Mouse (Mus musculus): Measurements from ENCODE around the gene Prss36. TPM values are rescaled to one million over a fixed set of nuclear protein-coding genes. Genes with fewer than 3 reads are reported as not detected.

Gene Prss36
- polyA plus RNA-seq, 1 experiment from 2014 or later: 3.3 TPM

GRCm38 (mm10) chr7:127925252-127925651, 21.3 kb downstream of the Prss36 start:
- no peak overlapping the region for H3K9ac ChIP-seq (replicated peaks)

DNA sequence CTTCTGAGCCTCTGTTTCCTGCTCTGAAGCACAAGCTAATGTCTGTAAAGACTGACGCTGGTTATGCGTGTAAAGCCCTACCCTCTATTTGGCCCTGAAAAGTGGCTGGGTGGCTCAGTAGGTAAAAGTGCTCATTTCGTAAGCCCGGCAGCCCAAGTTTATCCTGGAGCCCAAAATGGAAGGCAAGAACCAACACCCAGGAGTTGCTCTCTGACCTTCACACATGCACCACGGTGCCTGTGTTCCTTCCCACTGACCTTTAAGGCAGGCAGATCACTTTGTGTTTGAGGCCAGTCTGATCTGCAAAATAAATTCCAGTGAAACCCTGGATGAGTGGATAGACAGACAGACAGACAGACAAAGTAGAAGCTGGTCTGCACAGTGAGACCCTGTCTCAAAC, 22.8 kb downstream of the Prss36 start:
- WGBS (ENCODE audit: insufficient replicate concordance): 68% methylated on average over 5 of the region's 5 CpGs
- TF ChIP-seq CTCF (IDR thresholded peaks at IDR 0.05; ENCODE audit: low read depth) (no peak), EP300 (IDR thresholded peaks at IDR 0.05; ENCODE audit: low read depth) (no peak)
- 0 out of 2 replicates have a peak overlapping the region, but pooled peaks have one; percentile 86 for H3K27ac ChIP-seq (ENCODE audit: low read depth)

More at GRCm38 (mm10) chr7:127925252-127925651, 21.3 kb downstream of the Prss36 start:
- no peak for DNase-seq
- peaks cover 34% of the 10 kb centered on the region for H3K4me1 ChIP-seq (ENCODE audit: insufficient read depth)
- TF ChIP-seq EP300 (IDR thresholded peaks at IDR 0.05; ENCODE audit: low read depth): no peak
- no peak for TF ChIP-seq CTCF (IDR thresholded peaks at IDR 0.05; ENCODE audit: low read depth)
- WGBS (ENCODE audit: insufficient replicate concordance): 89% methylated on average over 5 of the region's 5 CpGs
- no peak for ATAC-seq
- H3K4me3 ChIP-seq (ENCODE audit: low read depth, low read length): no peak overlapping the region
- H3K36me3 ChIP-seq (replicated peaks; ENCODE audit: insufficient read depth, low read length): peaks cover 16% of the 10 kb centered on the region; the same call in 1 of the 2 replicates
- H3K27me3 ChIP-seq (ENCODE audit: insufficient read depth, low read length): no peaks in the 10 kb centered on the region
- no peak overlapping the region for H3K4me2 ChIP-seq (ENCODE audit: low read depth, low read length)
- H3K9me3 ChIP-seq (ENCODE audit: low read length): no peaks in the 10 kb centered on the region
- H3K27ac ChIP-seq (ENCODE audit: low read depth): no peak overlapping the region

DNA sequence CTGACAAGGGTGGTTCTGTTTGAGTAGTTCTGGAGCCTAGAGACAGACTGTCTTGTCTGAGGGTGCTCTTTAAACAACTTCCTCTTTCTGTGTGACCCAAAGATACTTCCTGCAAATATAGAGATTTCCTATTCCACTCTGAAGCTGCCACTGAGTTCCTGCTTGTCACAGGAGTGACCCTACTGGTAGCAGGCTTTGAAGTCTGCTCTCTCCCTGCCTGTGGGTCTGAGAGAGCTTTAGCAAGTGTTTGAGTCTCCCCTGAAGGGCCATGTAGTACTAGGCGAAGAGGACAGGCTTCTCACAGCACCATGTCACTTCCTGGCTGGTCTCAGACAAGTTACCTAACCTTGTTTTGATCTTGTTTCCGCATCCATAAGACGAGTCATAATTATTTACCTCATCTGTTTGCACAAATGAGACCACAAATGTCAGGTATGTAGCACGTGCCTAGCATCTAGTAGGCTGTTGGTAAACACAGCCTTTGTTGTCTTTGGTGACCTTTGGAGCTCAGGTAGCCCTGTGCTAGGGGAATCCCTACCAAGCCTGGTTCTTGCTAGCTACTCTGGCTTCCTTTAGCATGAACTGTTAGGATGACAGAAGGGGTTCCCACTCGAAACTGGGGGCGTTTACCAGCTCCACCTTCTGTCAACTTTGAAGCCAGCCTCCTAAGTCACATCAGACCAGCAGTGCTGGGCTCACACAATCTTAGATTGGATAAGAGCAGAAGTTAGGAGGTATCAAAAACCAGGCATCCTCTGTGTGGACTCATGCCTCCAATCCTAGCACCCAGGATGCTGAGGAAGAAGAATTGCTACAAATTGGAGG, 23.9 kb downstream of the Prss36 start:
- no peak overlapping the region for H3K4me3 ChIP-seq (ENCODE audit: low read depth, low read length)
- ATAC-seq (peak; percentile 54), DNase-seq (no peak)
- peaks cover 19% of the 10 kb centered on the region; the same call in 1 of the 2 replicates for H3K36me3 ChIP-seq (replicated peaks; ENCODE audit: insufficient read depth, low read length)
- H3K9me3 ChIP-seq (ENCODE audit: low read length): no peaks in the 10 kb centered on the region
- H3K27me3 ChIP-seq (ENCODE audit: insufficient read depth, low read length): no peaks in the 10 kb centered on the region
- H3K4me2 ChIP-seq (ENCODE audit: low read depth, low read length): no peak overlapping the region
- WGBS (ENCODE audit: insufficient replicate concordance): 35% methylated on average over 6 of the region's 6 CpGs
- H3K27ac ChIP-seq (ENCODE audit: low read depth): peak overlapping the region; percentile 86
- peaks cover 25% of the 10 kb centered on the region for H3K4me1 ChIP-seq (ENCODE audit: insufficient read depth)
- TF ChIP-seq CTCF (IDR thresholded peaks at IDR 0.05; ENCODE audit: low read depth) (no peak), EP300 (IDR thresholded peaks at IDR 0.05; ENCODE audit: low read depth) (0 out of 2 replicates have a peak, but pooled peaks have one; percentile 3)
- H3K9ac ChIP-seq (replicated peaks): 0 out of 2 replicates have a peak overlapping the region, but pooled peaks have one; percentile 21

More for the DNA sequence above, 22.8 kb downstream of the Prss36 start:
- no peak for ATAC-seq
- Histone ChIP-seq H3K4me1 (ENCODE audit: insufficient read depth) (peaks cover 33% of the 10 kb centered on the region), H3K9ac (replicated peaks) (0 out of 2 replicates have a peak overlapping the region, but pooled peaks have one; percentile 7), H3K36me3 (replicated peaks; ENCODE audit: insufficient read depth, low read length) (peaks cover 16% of the 10 kb centered on the region; the same call in 1 of the 2 replicates), H3K4me3 (ENCODE audit: low read depth, low read length) (no peak overlapping the region), H3K9me3 (ENCODE audit: low read length) (no peaks in the 10 kb centered on the region), H3K4me2 (ENCODE audit: low read depth, low read length) (no peak overlapping the region), H3K27me3 (ENCODE audit: insufficient read depth, low read length) (no peaks in the 10 kb centered on the region)
- DNase-seq: no peak

GRCm38 (mm10) chr7:127921516-127921915, 25.0 kb downstream of the Prss36 start:
- peak overlapping the region; percentile 86 for H3K27ac ChIP-seq (ENCODE audit: low read depth)
- H3K4me3 ChIP-seq (ENCODE audit: low read depth, low read length): no peak overlapping the region
- H3K36me3 ChIP-seq (replicated peaks; ENCODE audit: insufficient read depth, low read length): peaks cover 19% of the 10 kb centered on the region; the same call in 1 of the 2 replicates
- no peaks in the 10 kb centered on the region for H3K27me3 ChIP-seq (ENCODE audit: insufficient read depth, low read length)
- DNase-seq: peak; percentile 65
- peaks cover 22% of the 10 kb centered on the region for H3K4me1 ChIP-seq (ENCODE audit: insufficient read depth)
- TF ChIP-seq EP300 (IDR thresholded peaks at IDR 0.05; ENCODE audit: low read depth) (no peak), CTCF (IDR thresholded peaks at IDR 0.05; ENCODE audit: low read depth) (peak; percentile 71)
- WGBS (ENCODE audit: insufficient replicate concordance): 50% methylated on average over 8 of the region's 8 CpGs
- H3K9ac ChIP-seq (replicated peaks): no peak overlapping the region
- H3K9me3 ChIP-seq (ENCODE audit: low read length): no peaks in the 10 kb centered on the region
- H3K4me2 ChIP-seq (ENCODE audit: low read depth, low read length): no peak overlapping the region
- ATAC-seq: peak; percentile 15; the same call in 1 of the 2 replicates

DNA sequence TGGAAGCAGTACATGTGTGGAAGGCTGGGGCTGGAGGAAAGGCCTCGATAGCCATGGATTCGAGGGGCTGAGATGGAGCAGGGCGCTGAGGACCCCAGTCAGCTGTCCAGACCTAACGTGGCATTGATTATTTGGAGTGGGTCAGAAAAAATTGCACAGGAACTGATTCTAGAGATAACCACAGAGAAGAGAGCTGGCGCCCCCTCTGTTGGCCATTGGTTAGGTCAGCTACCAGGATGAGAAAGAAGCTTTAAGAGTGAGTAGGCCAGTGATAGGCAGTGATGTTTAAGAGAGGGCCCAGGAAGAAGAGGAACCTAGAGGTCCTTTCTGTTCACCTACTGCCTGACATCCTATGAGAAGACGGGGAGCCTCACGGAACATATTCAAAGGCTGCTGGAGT, 27.2 kb downstream of the Prss36 start:
- H3K4me3 ChIP-seq (ENCODE audit: low read depth, low read length): no peak overlapping the region
- H3K4me1 ChIP-seq (ENCODE audit: insufficient read depth): peaks cover 18% of the 10 kb centered on the region
- WGBS (ENCODE audit: insufficient replicate concordance): 70% methylated on average over 7 of the region's 7 CpGs
- ATAC-seq (0 out of 2 replicates have a peak, but pooled peaks have one; percentile 6), DNase-seq (peak; percentile 57)
- no peaks in the 10 kb centered on the region for H3K27me3 ChIP-seq (ENCODE audit: insufficient read depth, low read length)
- H3K9ac ChIP-seq (replicated peaks): no peak overlapping the region
- no peaks in the 10 kb centered on the region for H3K9me3 ChIP-seq (ENCODE audit: low read length)
- peaks cover 14% of the 10 kb centered on the region for H3K36me3 ChIP-seq (replicated peaks; ENCODE audit: insufficient read depth, low read length)
- H3K27ac ChIP-seq (ENCODE audit: low read depth): no peak overlapping the region
- no peak for TF ChIP-seq EP300 (IDR thresholded peaks at IDR 0.05; ENCODE audit: low read depth)
- TF ChIP-seq CTCF (IDR thresholded peaks at IDR 0.05; ENCODE audit: low read depth): peak; percentile 58
- no peak overlapping the region for H3K4me2 ChIP-seq (ENCODE audit: low read depth, low read length)

DNA sequence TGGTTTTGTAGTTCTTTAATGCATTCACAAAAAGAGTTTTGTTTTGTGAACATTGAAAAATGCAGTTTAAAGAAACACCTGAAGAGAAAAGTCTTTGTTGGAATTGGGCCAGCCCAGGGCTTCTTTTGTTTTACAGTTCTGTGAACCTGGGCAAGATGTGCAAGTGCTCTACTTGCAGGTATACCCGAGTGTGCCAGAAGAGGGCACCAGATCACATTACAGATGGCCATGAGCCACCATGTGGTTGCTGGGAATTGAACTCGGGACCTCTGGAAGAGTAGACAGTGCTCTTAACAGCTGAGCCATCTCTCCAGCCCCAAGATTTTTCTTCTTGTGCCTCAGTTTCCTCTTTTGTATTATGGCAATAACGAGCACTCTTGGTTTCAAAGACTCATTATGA, 28.3 kb downstream of the Prss36 start:
- ATAC-seq: no peak
- peaks cover 17% of the 10 kb centered on the region for H3K4me1 ChIP-seq (ENCODE audit: insufficient read depth)
- H3K4me3 ChIP-seq (ENCODE audit: low read depth, low read length): no peak overlapping the region
- 50% methylated on average over 3 of the region's 3 CpGs for WGBS (ENCODE audit: insufficient replicate concordance)
- TF ChIP-seq EP300 (IDR thresholded peaks at IDR 0.05; ENCODE audit: low read depth) (no peak), CTCF (IDR thresholded peaks at IDR 0.05; ENCODE audit: low read depth) (peak; percentile 75)
- no peak overlapping the region for H3K4me2 ChIP-seq (ENCODE audit: low read depth, low read length)
- no peaks in the 10 kb centered on the region for H3K9me3 ChIP-seq (ENCODE audit: low read length)
- peak; percentile 69 for DNase-seq
- no peaks in the 10 kb centered on the region for H3K27me3 ChIP-seq (ENCODE audit: insufficient read depth, low read length)
- H3K36me3 ChIP-seq (replicated peaks; ENCODE audit: insufficient read depth, low read length): peaks cover 14% of the 10 kb centered on the region
- H3K27ac ChIP-seq (ENCODE audit: low read depth): no peak overlapping the region
- no peak overlapping the region for H3K9ac ChIP-seq (replicated peaks)

Data from liver, postnatal 0 days (tissue).